19 mouse cellular contexts compared by ENCODE assay signal in genomic region chr10:76683977-76684376, GRCm38 (mm10). TPM values are rescaled to one million over a fixed set of nuclear protein-coding genes. Genes with fewer than 3 reads are reported as not detected.
DNase-seq lines count a peak whose midpoint lies in the region; ATAC-seq lines count a peak whose summit lies in the region.
"Had no signal": no experiment of that assay in that cellular context is flagged by ENCODE, and none has a peak within 500 bp of the region (broad histone marks: within the 10 kb centered on the region; RNA-seq: fewer than 3 reads in every experiment).

No protein-coding gene starts in this region.

- H3K4me2 ChIP-seq in heart, embryonic 13.5 days: no peak overlapping the region
- H3K4me2 ChIP-seq in heart, embryonic 12.5 days: no peak overlapping the region
- H3K4me2 ChIP-seq in intestine, embryonic 15.5 days (replicated peaks): no peak overlapping the region
- H3K4me2 ChIP-seq: embryonic facial prominence, embryonic 12.5 days; hindbrain, embryonic 13.5 days; neural tube, embryonic 12.5 days had no signal

- H3K36me3 ChIP-seq in heart, embryonic 13.5 days: no peaks in the 10 kb centered on the region
- H3K36me3 ChIP-seq in heart, embryonic 12.5 days: no peaks in the 10 kb centered on the region
- no peaks in the 10 kb centered on the region for H3K36me3 ChIP-seq in intestine, embryonic 15.5 days
- H3K36me3 ChIP-seq: embryonic facial prominence, embryonic 12.5 days; hindbrain, embryonic 13.5 days; neural tube, embryonic 12.5 days had no signal

- no peaks in the 10 kb centered on the region for H3K27me3 ChIP-seq in heart, embryonic 13.5 days (replicated peaks)
- no peaks in the 10 kb centered on the region for H3K27me3 ChIP-seq in heart, embryonic 12.5 days (replicated peaks)
- no peaks in the 10 kb centered on the region for H3K27me3 ChIP-seq in intestine, embryonic 15.5 days (replicated peaks)
- H3K27me3 ChIP-seq: embryonic facial prominence, embryonic 12.5 days; hindbrain, embryonic 13.5 days; neural tube, embryonic 12.5 days had no signal

- no peaks in the 10 kb centered on the region for H3K9me3 ChIP-seq in heart, embryonic 13.5 days
- H3K9me3 ChIP-seq in heart, embryonic 12.5 days (replicated peaks): no peaks in the 10 kb centered on the region
- H3K9me3 ChIP-seq in intestine, embryonic 15.5 days: no peaks in the 10 kb centered on the region
- H3K9me3 ChIP-seq: embryonic facial prominence, embryonic 12.5 days; hindbrain, embryonic 13.5 days; neural tube, embryonic 12.5 days had no signal

- peak; percentile 22 for DNase-seq in kidney, postnatal 14 days
- DNase-seq in kidney, adult 8-10 months: no peak
- peak; percentile 30 for DNase-seq in lung, postnatal 25 days (ENCODE audit: low spot score)
- no peak for DNase-seq in layer of hippocampus, adult 18-20 months (ENCODE audit: low spot score in 2 of 2)
- DNase-seq: adrenal gland, adult 8-10 months; cerebellum, adult 11 months; forebrain, postnatal 0 days; kidney, adult 9 months; liver, postnatal 0 days; spleen, adult 18-20 months; thymus, postnatal 25 days had no signal

- ATAC-seq in heart, embryonic 13.5 days (ENCODE audit: extremely low read depth, insufficient number of reproducible peaks, low FRiP score, low TSS enrichment): no peak
- ATAC-seq in heart, embryonic 12.5 days (ENCODE audit: insufficient number of reproducible peaks, low FRiP score): no peak
- 0 out of 2 replicates have a peak, but pooled peaks have one; percentile 46 for ATAC-seq in intestine, embryonic 15.5 days
- ATAC-seq: forebrain, postnatal 0 days; liver, postnatal 0 days had no signal

- H3K4me3 ChIP-seq in heart, embryonic 13.5 days: no peak overlapping the region
- no peak overlapping the region for H3K4me3 ChIP-seq in heart, embryonic 12.5 days
- no peak overlapping the region for H3K4me3 ChIP-seq in intestine, embryonic 15.5 days (replicated peaks)
- H3K4me3 ChIP-seq: embryonic facial prominence, embryonic 12.5 days; hindbrain, embryonic 13.5 days; neural tube, embryonic 12.5 days had no signal

- WGBS in heart, embryonic 13.5 days: 69% methylated on average over 12 of the region's 12 CpGs
- WGBS in heart, embryonic 12.5 days: 68% methylated on average over 12 of the region's 12 CpGs
- 54% methylated on average over 12 of the region's 12 CpGs for WGBS in intestine, embryonic 15.5 days

- peak overlapping the region; percentile 17; the same call in 1 of the 2 replicates for H3K27ac ChIP-seq in heart, embryonic 13.5 days (replicated peaks)
- H3K27ac ChIP-seq in heart, embryonic 12.5 days (ENCODE audit: poor library complexity, severe bottlenecking): no peak overlapping the region
- peak overlapping the region; percentile 65 for H3K27ac ChIP-seq in intestine, embryonic 15.5 days
- H3K27ac ChIP-seq: embryonic facial prominence, embryonic 12.5 days; hindbrain, embryonic 13.5 days; neural tube, embryonic 12.5 days had no signal

- no peak overlapping the region for H3K9ac ChIP-seq in heart, embryonic 13.5 days
- H3K9ac ChIP-seq in heart, embryonic 12.5 days: no peak overlapping the region
- no peak overlapping the region for H3K9ac ChIP-seq in intestine, embryonic 15.5 days
- H3K9ac ChIP-seq: embryonic facial prominence, embryonic 12.5 days; forebrain, postnatal 0 days; hindbrain, embryonic 13.5 days; liver, postnatal 0 days; neural tube, embryonic 12.5 days had no signal

- H3K4me1 ChIP-seq in heart, embryonic 13.5 days: peaks cover 25% of the 10 kb centered on the region
- H3K4me1 ChIP-seq in heart, embryonic 12.5 days (replicated peaks): peaks cover 11% of the 10 kb centered on the region; the same call in 1 of the 2 replicates
- H3K4me1 ChIP-seq in intestine, embryonic 15.5 days (replicated peaks): peaks cover 22% of the 10 kb centered on the region
- H3K4me1 ChIP-seq: hindbrain, embryonic 13.5 days; neural tube, embryonic 12.5 days had no signal

RNA-seq across cellular contexts. Expression of gene Col6a1, which starts 42.0 kb away (rescaled TPM):
- 49.6 and 55.5 TPM in 2 replicates for polyA plus RNA-seq in heart, embryonic 13.5 days (2015; fragmentation: Nextera tagmentation; extraction: Ambion mirVana)
- 35.9 and 37.1 TPM in 2 replicates for polyA plus RNA-seq in heart, embryonic 12.5 days (2016; fragmentation: Nextera tagmentation; extraction: Ambion mirVana)
- polyA plus RNA-seq in intestine, embryonic 15.5 days (2015; fragmentation: Nextera tagmentation; extraction: Ambion mirVana): 317 and 323 TPM in 2 replicates
- 10 to 100 TPM; 31.4 to 36.0 TPM for total RNA-seq in layer of hippocampus, adult 18-20 months (2021)
- total RNA-seq: megakaryocyte-erythroid progenitor cell, adult 5-6 weeks; monocyte, adult 5-6 weeks had no signal

Comparison
In these comparisons a context has a peak if more than half of its experiments do, and no peak if none do; other contexts are left out.
1. DNase-seq: peak in kidney, postnatal 14 days (single experiment) and lung, postnatal 25 days (single experiment); none in kidney, adult 8-10 months (0 of 2) and layer of hippocampus, adult 18-20 months (0 of 2).